ENCODE assay signal across 10 mouse cellular contexts in the genomic region with DNA sequence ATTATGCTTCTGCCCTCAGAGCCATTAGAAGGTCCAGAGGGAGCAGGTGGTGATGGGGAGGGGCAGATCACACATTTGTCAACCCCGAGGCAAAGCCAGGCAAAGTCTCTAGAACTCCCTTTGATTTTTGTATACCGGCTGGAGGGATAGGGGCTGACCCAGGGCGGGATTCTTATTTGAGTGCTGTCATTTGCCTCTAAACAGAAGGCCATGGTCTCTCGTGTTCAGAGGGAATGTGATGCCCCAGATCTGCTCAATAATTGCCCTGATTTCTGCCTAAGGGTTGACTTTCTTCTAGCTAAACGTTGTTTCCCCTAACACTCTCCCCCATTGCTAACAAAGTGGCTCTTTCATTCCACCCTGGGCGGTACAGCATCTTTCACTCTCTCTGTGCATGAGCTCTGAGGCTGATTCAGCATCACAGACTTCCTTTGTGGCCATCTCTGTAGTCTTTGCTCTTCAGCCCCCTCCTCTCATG.
DNase-seq lines count a peak whose midpoint lies in the region; ATAC-seq lines count a peak whose summit lies in the region.
"Had no signal": no experiment of that assay in that cellular context is flagged by ENCODE, and none has a peak within 500 bp of the region (broad histone marks: within the 10 kb centered on the region; RNA-seq: fewer than 3 reads in every experiment).

No protein-coding gene starts in this region.

- no peak overlapping the region for H3K4me2 ChIP-seq in forebrain, embryonic 14.5 days (ENCODE audit: low read length)
- 0 out of 2 replicates have a peak overlapping the region, but pooled peaks have one; percentile 17 for H3K4me2 ChIP-seq in midbrain, embryonic 14.5 days (ENCODE audit: low read length)
- H3K4me2 ChIP-seq: heart, embryonic 15.5 days; lung, embryonic 15.5 days had no signal

- 0 out of 2 replicates have a peak, but pooled peaks cover 2% of the 10 kb centered on the region for H3K27me3 ChIP-seq in forebrain, embryonic 14.5 days (replicated peaks; ENCODE audit: control insufficient read depth, insufficient read depth, low read length)
- H3K27me3 ChIP-seq in midbrain, embryonic 14.5 days (ENCODE audit: control insufficient read depth, insufficient read depth, low read length), result no peaks in the 10 kb centered on the region
- H3K27me3 ChIP-seq: heart, embryonic 15.5 days; lung, embryonic 15.5 days had no signal

- H3K36me3 ChIP-seq in forebrain, embryonic 14.5 days (ENCODE audit: control insufficient read depth, insufficient read depth, low read length), result no peaks in the 10 kb centered on the region
- H3K36me3 ChIP-seq in midbrain, embryonic 14.5 days (ENCODE audit: control insufficient read depth, insufficient read depth, low read length), result no peaks in the 10 kb centered on the region
- H3K36me3 ChIP-seq: G1E; heart, embryonic 15.5 days; lung, embryonic 15.5 days had no signal

- H3K27ac ChIP-seq in forebrain, embryonic 14.5 days (ENCODE audit: low read depth, low read length), result no peak overlapping the region
- no peak overlapping the region for H3K27ac ChIP-seq in midbrain, embryonic 14.5 days (replicated peaks; ENCODE audit: low read depth, low read length)
- H3K27ac ChIP-seq: heart, embryonic 15.5 days; lung, embryonic 15.5 days had no signal

- no peaks in the 10 kb centered on the region for H3K9me3 ChIP-seq in forebrain, embryonic 14.5 days (replicated peaks; ENCODE audit: control insufficient read depth, low read length)
- H3K9me3 ChIP-seq in midbrain, embryonic 14.5 days (ENCODE audit: control insufficient read depth, low read length), result no peaks in the 10 kb centered on the region
- H3K9me3 ChIP-seq: G1E; heart, embryonic 15.5 days; lung, embryonic 15.5 days had no signal

- H3K4me1 ChIP-seq in forebrain, embryonic 14.5 days (ENCODE audit: control insufficient read depth, insufficient read depth, low read length), result peaks cover 8% of the 10 kb centered on the region; the same call in 1 of the 2 replicates
- H3K4me1 ChIP-seq in midbrain, embryonic 14.5 days (ENCODE audit: control insufficient read depth, insufficient read depth, low read length), result peaks cover 13% of the 10 kb centered on the region
- H3K4me1 ChIP-seq: heart, embryonic 15.5 days; lung, embryonic 15.5 days had no signal

- peak; percentile 71 for ATAC-seq in forebrain, embryonic 14.5 days
- peak; percentile 70 for ATAC-seq in midbrain, embryonic 14.5 days (ENCODE audit: low FRiP score, low TSS enrichment)
- ATAC-seq in megakaryocyte-erythroid progenitor cell, adult 5-6 weeks (replicated peaks; ENCODE audit: low FRiP score, low TSS enrichment, poor library complexity, severe bottlenecking), result no peak

- no peak overlapping the region for H3K4me3 ChIP-seq in forebrain, embryonic 14.5 days (ENCODE audit: low read depth, low read length)
- no peak overlapping the region for H3K4me3 ChIP-seq in midbrain, embryonic 14.5 days (replicated peaks; ENCODE audit: low read depth, low read length)
- H3K4me3 ChIP-seq: heart, embryonic 15.5 days; lung, embryonic 15.5 days had no signal

- H3K9ac ChIP-seq in forebrain, embryonic 14.5 days (ENCODE audit: low read length), result no peak overlapping the region
- no peak overlapping the region for H3K9ac ChIP-seq in midbrain, embryonic 14.5 days (replicated peaks; ENCODE audit: low read length)
- H3K9ac ChIP-seq: heart, embryonic 15.5 days; lung, embryonic 15.5 days had no signal

- DNase-seq in brain, adult 2 months (ENCODE audit: low read depth, low spot score), result peak; percentile 86
- peak; percentile 69 to 75 for DNase-seq in cerebellum, adult 18-20 months
- DNase-seq in forebrain, embryonic 14.5 days (ENCODE audit: low spot score), result peak; percentile 41
- peak; percentile 52 for DNase-seq in midbrain, embryonic 14.5 days
- DNase-seq in gastrocnemius, postnatal 4 days (ENCODE audit: low spot score in 2 of 2), result no peak
- no peak for DNase-seq in c-Kit-positive CD71-positive TER-119-positive erythroid progenitor cells, embryonic 14.5 days (ENCODE audit: low spot score)

- 14% methylated on average over 6 of the region's 6 CpGs for WGBS in forebrain, embryonic 14.5 days
- 11% methylated on average over 6 of the region's 6 CpGs for WGBS in midbrain, embryonic 14.5 days

Comparison
In these comparisons a context has a peak if more than half of its experiments do, and no peak if none do; other contexts are left out.
1. DNase-seq: peak in brain, adult 2 months (single experiment), cerebellum, adult 18-20 months (2 of 2), forebrain, embryonic 14.5 days (single experiment) and midbrain, embryonic 14.5 days (single experiment); none in gastrocnemius, postnatal 4 days (0 of 2) and c-Kit-positive CD71-positive TER-119-positive erythroid progenitor cells, embryonic 14.5 days (single experiment).